Mouse (Mus musculus) kidney, adult 2 months (tissue): Measurements from ENCODE around the gene Itga6.

Experiments used
- CTCF ChIP-seq: fragments of 200-500 bp; conservative IDR thresholded peaks from 2 replicates; pipeline ENCODE4 v1.5.1; 2011; ENCODE audit warnings: low read depth, mild to moderate bottlenecking, control low read depth, low read length, moderate library complexity, mixed read lengths; ENCODE audit not compliant: insufficient read depth, insufficient read length
- POLR2A ChIP-seq: fragments of 200-500 bp; IDR thresholded peaks from one replicate; pipeline ENCODE4 v1.6.1; 2011; ENCODE audit warnings: low read depth, low read length, control low read depth

GRCm38 (mm10) chr2:71867480-71867879 lies 122.1 kb downstream of the Itga6 start:
- TF ChIP-seq POLR2A = no peak
- no peak for TF ChIP-seq CTCF
